Comparison of ENCODE assay signal across 26 mouse cellular contexts in genomic region chr5:12382010-12382409, GRCm38 (mm10).
"Had no signal": no experiment of that assay in that cellular context is flagged by ENCODE, and none has a peak within 500 bp of the region (broad histone marks: within the 10 kb centered on the region; RNA-seq: fewer than 3 reads in every experiment).

No protein-coding gene starts in this region.

- H3K4me3 ChIP-seq: hindbrain, embryonic 12.5 days; intestine, embryonic 15.5 days had no signal

- ATAC-seq: hindbrain, embryonic 16.5 days; inflammation-experienced regulatory T-cells, adult 6 months; intestine, embryonic 15.5 days; intestine, postnatal 0 days had no signal

- H3K27ac ChIP-seq: heart, embryonic 10.5 days; hindbrain, embryonic 12.5 days; hindbrain, embryonic 14.5 days; intestine, embryonic 15.5 days; kidney, embryonic 15.5 days; kidney, postnatal 0 days; limb, embryonic 10.5 days; limb, embryonic 12.5 days; liver, embryonic 14.5 days had no signal

- DNase-seq: gastrocnemius, postnatal 14 days; gastrocnemius, postnatal 36 days; heart, adult 18-20 months; heart, postnatal 10 days; heart, postnatal 4 days; kidney, adult 18-20 months; kidney, adult 8-10 months; kidney, postnatal 14 days; kidney, postnatal 36 days; layer of hippocampus, adult 9-11 months; layer of hippocampus, postnatal 36 days; liver had no signal

- H3K4me2 ChIP-seq: liver, embryonic 11.5 days had no signal

- H3K27me3 ChIP-seq: intestine, embryonic 15.5 days; kidney, embryonic 15.5 days had no signal

- H3K9me3 ChIP-seq: heart, embryonic 10.5 days; heart, embryonic 12.5 days; hindbrain, embryonic 12.5 days; intestine, embryonic 15.5 days; kidney, embryonic 15.5 days; limb, embryonic 10.5 days; limb, embryonic 12.5 days had no signal

- H3K36me3 ChIP-seq: heart, embryonic 10.5 days; heart, embryonic 12.5 days; hindbrain, embryonic 12.5 days; intestine, embryonic 15.5 days; kidney, embryonic 15.5 days; limb, embryonic 10.5 days; limb, embryonic 12.5 days had no signal

- H3K9ac ChIP-seq: heart, embryonic 12.5 days; hindbrain, embryonic 12.5 days; hindbrain, embryonic 14.5 days; intestine, embryonic 15.5 days; kidney, embryonic 15.5 days; limb, embryonic 12.5 days; liver, embryonic 14.5 days had no signal
